Mouse (Mus musculus) splenic B cell, adult 2 months (primary cell): ENCODE results near the gene Prkca.
A peak's percentile ranks its signal among the peaks of the same experiment; 100 is the strongest.

Experiments
- DNase-seq: peaks from one replicate; pipeline ENCODE4 v3.0.0-alpha.2; 2011; ENCODE audit warnings: low read depth, low spot score
- H3K27me3 ChIP-seq: 2 replicates; pipeline ENCODE4 v1.6.1; 2012; ENCODE audit warnings: mild to moderate bottlenecking, low read length, moderate library complexity, mixed read lengths; ENCODE audit not compliant: control insufficient read depth, poor library complexity, insufficient read depth, severe bottlenecking
- H3K36me3 ChIP-seq: 2 replicates; pipeline ENCODE4 v1.6.1; 2012; ENCODE audit warnings: mild to moderate bottlenecking, low read length, moderate library complexity, mixed read lengths; ENCODE audit not compliant: control insufficient read depth, poor library complexity, insufficient read depth, severe bottlenecking

The Prkca gene

GRCm38 (mm10) chr11:108352842-108353388 is 9.2 kb upstream of the Prkca start:
- Histone ChIP-seq H3K27me3 (no peaks in the 10 kb centered on the region), H3K36me3 (no peaks in the 10 kb centered on the region)
- no peak for DNase-seq

- Histone ChIP-seq H3K36me3 (no peaks in the 10 kb centered on the region), H3K27me3 (no peaks in the 10 kb centered on the region)
- DNase-seq: peak; percentile 32
Observed at GRCm38 (mm10) chr11:108350799-108351198, 7.1 kb upstream of the Prkca start.

DNA sequence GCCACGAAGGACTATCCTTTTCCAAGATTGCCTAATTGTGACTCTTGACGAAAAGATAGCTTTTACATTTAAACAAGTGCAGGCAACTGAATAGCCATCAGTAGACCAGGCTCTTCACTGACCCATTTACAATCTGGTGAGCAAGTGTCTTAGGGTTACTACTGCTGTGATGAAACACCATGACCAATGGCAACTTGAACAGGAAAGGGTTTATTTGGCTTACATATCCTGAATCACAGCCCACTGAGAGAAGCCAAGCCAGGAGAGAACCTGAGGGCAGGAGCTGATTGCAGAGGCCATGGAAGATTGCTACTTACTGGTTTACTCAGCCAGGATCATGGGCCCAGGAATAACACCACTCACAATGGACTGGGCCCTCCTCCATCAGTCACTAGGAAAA is 1.6 kb upstream of the Prkca start:
- Histone ChIP-seq H3K27me3 (no peaks in the 10 kb centered on the region), H3K36me3 (no peaks in the 10 kb centered on the region; the same call in 1 of the 2 replicates)
- no peak for DNase-seq

DNA sequence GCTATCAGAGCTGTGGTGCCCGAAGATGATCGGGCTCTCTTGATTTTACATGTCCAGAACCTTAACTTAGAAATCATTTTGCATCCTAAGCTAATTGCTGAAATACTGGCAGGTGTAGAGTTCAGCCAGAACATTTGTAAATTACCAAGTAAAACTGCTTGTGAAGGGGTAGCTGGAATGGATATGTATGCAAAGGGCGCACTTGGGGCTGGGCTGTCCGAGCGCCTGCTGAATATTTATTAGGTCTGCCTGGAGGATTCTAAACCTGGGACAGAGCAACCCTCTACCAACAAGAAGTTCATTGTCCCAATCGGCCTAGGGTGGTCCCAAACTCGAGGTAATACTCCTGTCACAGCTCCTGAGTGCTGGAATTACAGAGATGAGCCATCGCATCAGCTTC is 1.0 kb upstream of the Prkca start:
- H3K36me3 ChIP-seq: no peaks in the 10 kb centered on the region; the same call in 1 of the 2 replicates
- no peak for DNase-seq
- H3K27me3 ChIP-seq: no peaks in the 10 kb centered on the region

DNA sequence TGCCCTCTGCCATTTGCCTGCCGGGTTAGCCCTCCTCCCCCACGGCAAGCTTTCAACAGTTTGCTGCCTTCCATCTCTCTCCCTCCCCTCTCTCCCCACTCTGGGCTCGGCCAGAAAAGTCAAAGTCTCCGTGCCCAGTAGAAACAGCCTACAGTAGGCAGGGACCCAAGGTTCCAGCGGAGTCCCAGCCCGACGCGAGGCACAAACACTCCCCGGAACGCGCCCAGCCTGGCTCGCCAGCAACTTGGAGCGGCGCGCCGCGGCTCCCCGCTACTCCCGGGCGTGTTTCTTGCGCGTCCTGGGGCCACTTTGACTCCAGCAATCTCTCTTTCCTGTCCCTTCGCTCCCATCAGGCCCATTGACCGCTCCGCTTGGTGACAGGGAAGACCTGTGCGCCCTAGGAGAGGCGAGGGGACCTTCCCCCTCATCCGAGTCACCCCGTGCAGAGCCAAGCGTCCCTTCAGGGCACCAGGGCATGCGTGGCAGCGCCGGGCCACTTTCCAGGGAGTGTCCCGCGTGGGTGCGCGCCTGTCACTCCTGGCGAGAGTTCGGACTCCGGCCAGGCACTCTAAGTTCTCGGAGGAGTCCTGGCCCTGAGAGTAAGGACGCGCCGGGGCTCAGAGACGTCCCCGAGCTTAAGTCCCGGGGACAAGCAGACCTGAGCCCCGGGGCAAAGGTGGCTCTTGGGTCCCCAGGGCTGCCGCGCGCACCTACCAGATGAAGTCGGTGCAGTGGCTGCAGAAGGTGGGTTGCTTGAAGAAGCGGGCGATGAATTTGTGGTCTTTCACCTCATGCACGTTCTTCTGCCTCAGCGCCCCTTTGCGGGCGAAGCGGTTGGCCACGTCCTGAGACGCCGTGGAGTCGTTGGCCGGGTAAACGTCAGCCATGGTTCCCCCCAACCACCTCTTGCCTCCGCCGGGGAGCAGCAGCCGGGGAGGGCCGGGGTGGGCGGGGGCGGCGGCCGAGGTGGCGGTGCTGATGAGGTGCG is 653 bp downstream of the Prkca start, which contains the start of gene Apoh:
TSS of gene Apoh (plus strand) at position 574 of the 988 bp plus-strand sequence.
- DNase-seq: peak; percentile 28
- no peaks in the 10 kb centered on the region for H3K27me3 ChIP-seq

DNA sequence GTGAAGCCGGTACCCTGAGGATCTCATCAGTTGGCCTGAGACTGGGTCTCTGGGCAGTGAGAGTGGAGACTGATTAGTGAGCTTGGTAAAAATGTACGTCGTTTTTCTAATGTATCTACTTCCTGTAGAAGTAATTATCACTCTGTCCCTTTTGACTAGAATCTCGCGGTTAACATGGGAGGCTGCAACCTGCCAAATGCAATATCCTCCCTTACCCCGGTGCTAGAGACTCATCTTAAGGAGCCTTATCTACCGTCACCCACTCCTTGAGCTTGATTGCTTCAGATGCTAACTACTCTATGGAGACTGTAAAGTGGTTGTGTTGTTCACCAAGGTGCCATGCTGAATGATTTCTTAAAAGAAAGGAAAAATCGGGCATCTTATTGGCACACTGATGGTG is 1.9 kb downstream of the Prkca start:
- no peak for DNase-seq
- H3K27me3 ChIP-seq: no peaks in the 10 kb centered on the region
- no peaks in the 10 kb centered on the region; the same call in 1 of the 2 replicates for H3K36me3 ChIP-seq

More for the DNA sequence above, 653 bp downstream of the Prkca start, which contains the start of gene Apoh:
- H3K36me3 ChIP-seq: no peaks in the 10 kb centered on the region; the same call in 1 of the 2 replicates

- Histone ChIP-seq H3K27me3 (no peaks in the 10 kb centered on the region), H3K36me3 (no peaks in the 10 kb centered on the region; the same call in 1 of the 2 replicates)
- no peak for DNase-seq
Observed at GRCm38 (mm10) chr11:108340293-108340692, 3.4 kb downstream of the Prkca start.

DNA sequence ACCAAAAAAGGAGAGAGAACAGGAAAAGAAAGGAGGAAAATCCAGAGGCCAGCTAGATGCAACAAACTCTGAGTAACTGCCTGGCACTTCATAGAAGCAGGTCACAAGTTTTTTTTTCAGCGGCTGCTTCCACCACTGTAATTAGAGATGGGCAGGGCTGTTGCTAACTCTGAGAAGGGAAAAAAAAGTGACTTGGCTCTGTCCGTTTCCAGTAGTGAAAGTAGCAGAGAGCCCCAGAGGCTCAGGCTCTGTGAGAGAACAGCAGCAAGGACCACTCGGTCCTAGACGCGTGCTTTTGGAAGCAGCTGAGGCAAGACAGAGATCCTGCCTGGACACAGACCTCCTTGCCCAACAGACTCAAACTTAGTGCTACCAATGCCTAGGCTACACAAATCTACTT is 7.3 kb downstream of the Prkca start:
- DNase-seq: no peak
- Histone ChIP-seq H3K27me3 (no peaks in the 10 kb centered on the region), H3K36me3 (no peaks in the 10 kb centered on the region; the same call in 1 of the 2 replicates)

DNA sequence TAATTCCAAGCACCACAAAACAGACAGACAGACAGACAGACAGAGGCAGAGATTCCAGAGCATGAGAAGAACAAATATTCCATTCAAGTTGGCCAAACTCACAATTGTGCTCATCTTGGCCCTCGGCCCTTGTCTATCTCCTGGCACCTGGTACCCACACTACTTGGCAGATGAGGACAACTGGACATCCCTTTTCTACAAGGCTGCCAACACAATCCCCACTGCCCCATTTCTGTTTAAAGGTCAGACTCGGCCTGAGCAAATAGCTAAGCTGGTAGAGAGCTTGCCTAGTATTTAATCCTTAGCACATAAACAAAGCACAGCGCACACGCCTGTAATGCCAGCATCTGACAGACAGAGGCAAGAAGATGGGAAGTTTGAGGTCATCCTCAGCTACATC is 8.2 kb downstream of the Prkca start:
- DNase-seq: no peak
- Histone ChIP-seq H3K27me3 (no peaks in the 10 kb centered on the region), H3K36me3 (no peaks in the 10 kb centered on the region; the same call in 1 of the 2 replicates)

GRCm38 (mm10) chr11:108334658-108335057 is 9.1 kb downstream of the Prkca start:
- H3K36me3 ChIP-seq: no peaks in the 10 kb centered on the region
- DNase-seq: no peak

DNA sequence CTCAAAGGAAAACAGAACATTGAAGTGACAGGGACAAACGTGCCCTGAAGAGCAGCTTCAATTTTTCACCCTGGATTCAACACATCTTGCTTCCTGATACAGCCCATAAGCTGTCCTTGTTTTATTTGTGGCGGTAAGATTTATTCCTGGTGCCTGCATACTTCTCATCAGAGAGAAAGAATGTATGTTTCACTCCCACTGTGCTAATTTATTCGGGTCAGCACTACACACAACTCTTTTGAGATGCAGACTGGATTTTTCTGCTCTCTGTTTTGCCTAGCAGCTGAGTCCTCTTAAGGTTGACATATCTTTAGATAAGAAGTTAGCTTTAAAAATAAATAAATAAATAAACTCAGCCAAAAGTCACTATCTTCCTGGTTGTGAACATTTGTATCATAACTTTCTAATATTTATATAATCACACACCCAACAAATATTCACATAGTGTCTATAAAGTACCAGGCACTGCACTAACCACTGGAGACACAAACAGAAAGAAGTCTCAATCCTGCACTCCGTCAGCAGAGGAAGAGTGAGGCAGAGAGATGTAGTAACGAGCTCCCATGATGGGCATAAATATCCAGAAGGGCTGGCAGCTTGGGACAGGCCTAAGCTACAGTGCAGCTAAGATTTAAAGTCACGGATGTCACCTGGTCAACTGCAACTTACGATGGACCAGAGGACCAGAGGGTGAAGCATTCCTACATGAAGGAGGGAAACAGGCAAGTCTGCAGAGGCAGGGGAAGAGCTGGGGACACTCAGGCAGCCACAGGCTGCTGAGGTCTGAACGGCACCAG is 9.9 kb downstream of the Prkca start:
- H3K36me3 ChIP-seq: no peaks in the 10 kb centered on the region
- H3K27me3 ChIP-seq: no peaks in the 10 kb centered on the region
- DNase-seq: no peak

More at GRCm38 (mm10) chr11:108334658-108335057, 9.1 kb downstream of the Prkca start:
- H3K27me3 ChIP-seq: no peaks in the 10 kb centered on the region

DNA sequence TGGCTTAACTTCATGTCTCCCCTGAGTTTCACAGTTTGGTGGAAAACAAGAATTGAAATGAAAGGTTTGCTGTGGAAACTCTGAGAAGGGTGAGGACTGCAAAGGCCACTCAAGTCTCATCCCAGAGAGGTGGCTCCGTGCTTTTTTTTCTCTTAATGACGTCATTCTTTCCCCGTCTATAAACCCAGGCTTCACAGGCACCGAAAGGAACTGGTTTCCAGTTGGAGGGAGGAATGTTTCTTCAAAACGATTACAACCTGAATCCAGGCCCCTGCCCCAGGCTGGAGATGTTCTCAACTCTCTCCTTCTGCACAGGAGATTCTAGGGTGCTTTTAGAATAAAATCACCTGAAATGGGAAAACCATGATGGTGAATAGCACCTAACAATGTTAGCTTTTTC is 10.7 kb downstream of the Prkca start:
- H3K36me3 ChIP-seq: no peaks in the 10 kb centered on the region
- DNase-seq: no peak
- no peaks in the 10 kb centered on the region for H3K27me3 ChIP-seq

DNA sequence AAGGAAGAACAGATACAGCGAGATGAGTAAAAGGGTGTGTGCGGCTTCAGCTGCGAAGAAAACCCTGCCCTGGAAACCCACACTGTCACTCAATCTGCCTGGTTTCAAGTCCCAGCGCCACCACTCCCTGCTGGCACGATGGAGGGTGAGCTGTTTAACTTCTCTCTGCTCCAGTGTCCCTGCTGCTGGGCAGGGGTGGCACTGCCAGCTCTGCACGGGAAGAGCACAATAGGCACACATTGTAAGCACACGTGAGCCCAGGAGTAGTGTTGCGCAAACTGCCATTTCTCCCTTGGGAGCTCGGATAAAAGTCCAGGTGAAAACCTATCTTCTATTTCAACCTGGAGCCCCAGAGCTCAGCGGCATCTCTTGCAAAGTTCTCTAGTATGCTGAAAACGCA is 12.9 kb downstream of the Prkca start:
- no peaks in the 10 kb centered on the region for H3K36me3 ChIP-seq
- DNase-seq: no peak
- H3K27me3 ChIP-seq: no peaks in the 10 kb centered on the region

GRCm38 (mm10) chr11:108325943-108326342 is 17.8 kb downstream of the Prkca start:
- H3K36me3 ChIP-seq: no peaks in the 10 kb centered on the region
- H3K27me3 ChIP-seq: no peaks in the 10 kb centered on the region
- DNase-seq: no peak
